Mouse (Mus musculus) hindbrain, embryonic 13.5 days (tissue): ENCODE measurements around the gene Gtf3c2. TPM values are rescaled to one million over a fixed set of nuclear protein-coding genes. Genes with fewer than 3 reads are reported as not detected.

Experiments
- ATAC-seq: fragments of 200-750 bp; cut with Nextera tagmentation; 2 replicates; pipeline ENCODE4 v1.8.0; 2017; ENCODE audit warnings: moderate TSS enrichment; ENCODE audit not compliant: low FRiP score
- H3K27ac ChIP-seq: fragments of 300-500 bp; sonication (generic); 2 replicates; pipeline ENCODE4 v1.5.1; 2015; ENCODE audit warnings: inconsistent platforms, mild to moderate bottlenecking, moderate library complexity
- H3K27me3 ChIP-seq: fragments of 300-500 bp; sonication (generic); 2 replicates; pipeline ENCODE4 v1.6.1; 2015; ENCODE audit warnings: mild to moderate bottlenecking, inconsistent platforms
- H3K36me3 ChIP-seq: fragments of 300-500 bp; sonication (generic); 2 replicates; pipeline ENCODE4 v1.6.1; 2015; ENCODE audit warnings: mild to moderate bottlenecking, inconsistent platforms
- H3K4me1 ChIP-seq: fragments of 300-500 bp; sonication (generic); replicated peaks from 2 replicates; pipeline ENCODE4 v1.6.1; 2015; ENCODE audit warnings: inconsistent platforms
- H3K4me2 ChIP-seq: fragments of 300-500 bp; sonication (generic); 2 replicates; pipeline ENCODE4 v1.6.1; 2015; ENCODE audit warnings: inconsistent platforms, mild to moderate bottlenecking, moderate library complexity
- H3K4me3 ChIP-seq: fragments of 300-500 bp; sonication (generic); 2 replicates; pipeline ENCODE4 v1.5.1; 2015; ENCODE audit warnings: mild to moderate bottlenecking, inconsistent platforms
- H3K9ac ChIP-seq: fragments of 300-500 bp; sonication (generic); 2 replicates; pipeline ENCODE4 v1.6.1; 2015; ENCODE audit warnings: mild to moderate bottlenecking, inconsistent platforms
- H3K9me3 ChIP-seq: fragments of 300-500 bp; sonication (generic); 2 replicates; pipeline ENCODE4 v1.6.1; 2016; ENCODE audit warnings: inconsistent platforms
- WGBS: fragments of 180-500 bp; shearing (Covaris S2); methylation state at CpG from one replicate; pipeline ENCODE4 v1.1.7; 2015; 5-methylcytosine and 5-hydroxymethylcytosine counted together
- polyA plus RNA-seq: library from polyadenylated mRNA; unstranded; fragments of >200 nt; fragmentation: Nextera tagmentation; extraction: Ambion mirVana; gene quantifications from 2 replicates; pipeline ENCODE4 v1.2.1, GENCODE M21; 2015

Gtf3c2 gene
- polyA plus RNA-seq, 1 experiment from 2014 or later, result 67.5 TPM

- 46% methylated on average over 2 of the region's 2 CpGs for WGBS
- Histone ChIP-seq H3K27ac (no peak overlapping the region), H3K4me3 (no peak overlapping the region), H3K27me3 (no peaks in the 10 kb centered on the region), H3K9me3 (no peaks in the 10 kb centered on the region), H3K4me1 (no peaks in the 10 kb centered on the region), H3K9ac (no peak overlapping the region), H3K36me3 (no peaks in the 10 kb centered on the region), H3K4me2 (no peak overlapping the region)
- ATAC-seq, result no peak
Measured at GRCm38 (mm10) chr5:31123481-31123880, 56.5 kb downstream of the Gtf3c2 start.

GRCm38 (mm10) chr5:31121111-31121510 lies 58.8 kb downstream of the Gtf3c2 start:
- Histone ChIP-seq H3K36me3 (no peaks in the 10 kb centered on the region), H3K4me2 (no peak overlapping the region), H3K27me3 (peaks cover 9% of the 10 kb centered on the region), H3K4me1 (no peaks in the 10 kb centered on the region), H3K27ac (no peak overlapping the region), H3K9me3 (no peaks in the 10 kb centered on the region), H3K9ac (no peak overlapping the region), H3K4me3 (no peak overlapping the region)
- WGBS, result 85% methylated on average over 8 of the region's 8 CpGs
- no peak for ATAC-seq

GRCm38 (mm10) chr5:31116912-31117311 lies 63.0 kb downstream of the Gtf3c2 start:
- Histone ChIP-seq H3K36me3 (no peaks in the 10 kb centered on the region), H3K4me2 (no peak overlapping the region), H3K4me1 (no peaks in the 10 kb centered on the region), H3K9ac (no peak overlapping the region), H3K4me3 (no peak overlapping the region), H3K27me3 (peaks cover 14% of the 10 kb centered on the region), H3K9me3 (no peaks in the 10 kb centered on the region), H3K27ac (no peak overlapping the region)
- WGBS, result 37% methylated on average over 10 of the region's 10 CpGs
- no peak for ATAC-seq

GRCm38 (mm10) chr5:31116354-31116753 lies 63.6 kb downstream of the Gtf3c2 start, which contains the start of gene Trim54:
Trim54 (plus strand) TSS chr5:31116712.
- Histone ChIP-seq H3K9ac (no peak within 1 kb of the TSS), H3K27me3 (peaks cover 14% of the 10 kb centered on the region), H3K9me3 (no peaks in the 10 kb centered on the region), H3K4me1 (no peaks in the 10 kb centered on the region), H3K27ac (no peak within 1 kb of the TSS), H3K4me2 (no peak within 1 kb of the TSS), H3K4me3 (no peak within 1 kb of the TSS), H3K36me3 (no peaks in the 10 kb centered on the region)
- no peak for ATAC-seq
- 49% methylated on average over 3 of the region's 3 CpGs for WGBS

GRCm38 (mm10) chr5:31110781-31111180 lies 69.2 kb downstream of the Gtf3c2 start:
- H3K9me3 ChIP-seq, result no peaks in the 10 kb centered on the region
- ATAC-seq, result no peak
- H3K27me3 ChIP-seq, result peaks cover 4% of the 10 kb centered on the region; the same call in 1 of the 2 replicates
- 40% methylated on average over 7 of the region's 7 CpGs for whole genome bisulfite sequencing
- H3K36me3 ChIP-seq, result no peaks in the 10 kb centered on the region
- no peaks in the 10 kb centered on the region for H3K4me1 ChIP-seq
- no peak overlapping the region for H3K9ac ChIP-seq
- H3K27ac ChIP-seq, result no peak overlapping the region
- H3K4me2 ChIP-seq, result no peak overlapping the region
- no peak overlapping the region for H3K4me3 ChIP-seq

- H3K36me3 ChIP-seq, result no peaks in the 10 kb centered on the region
- peaks cover 9% of the 10 kb centered on the region for H3K27me3 ChIP-seq
- no peaks in the 10 kb centered on the region for H3K4me1 ChIP-seq
- 94% methylated on average over 18 of the region's 18 CpGs for WGBS
- H3K4me2 ChIP-seq, result no peak within 1 kb of the TSS
- H3K27ac ChIP-seq, result no peak within 1 kb of the TSS
- no peak within 1 kb of the TSS for H3K4me3 ChIP-seq
- no peak within 1 kb of the TSS for H3K9ac ChIP-seq
- ATAC-seq, result no peak
- no peaks in the 10 kb centered on the region for H3K9me3 ChIP-seq
Measured at GRCm38 (mm10) chr5:31108000-31108490, 71.9 kb downstream of the Gtf3c2 start, which contains the start of gene Slc30a3. Slc30a3 (minus strand) TSS chr5:31108237.

Other genes starting within 250 kb of the Gtf3c2 start
- gene Cgref1, start 234.6 kb downstream of the Gtf3c2 start, polyA plus RNA-seq, result 30.3 and 34.1 TPM in 2 replicates
- 110 and 112 TPM in 2 replicates for gene Preb, start 219.8 kb downstream of the Gtf3c2 start, polyA plus RNA-seq
- gene Tcf23, start 211.5 kb downstream of the Gtf3c2 start, polyA plus RNA-seq, result 0.04 TPM in 1 of 2 replicates, not detected in the other
- gene Atraid, start 131.8 kb downstream of the Gtf3c2 start, polyA plus RNA-seq, result 165 and 184 TPM in 2 replicates
- gene Slc5a6, start 131.2 kb downstream of the Gtf3c2 start, polyA plus RNA-seq, result 18.1 and 20.3 TPM in 2 replicates
- gene Cad, start 125.4 kb downstream of the Gtf3c2 start, polyA plus RNA-seq, result 13.7 and 14.7 TPM in 2 replicates
- not detected in 2 replicates for gene Dnajc5g, start 73.9 kb downstream of the Gtf3c2 start, polyA plus RNA-seq
- gene Slc30a3, start 71.9 kb downstream of the Gtf3c2 start, polyA plus RNA-seq, result 30.5 and 35.0 TPM in 2 replicates
- 0.16 TPM in 1 of 2 replicates, not detected in the other for gene Trim54, start 63.4 kb downstream of the Gtf3c2 start, polyA plus RNA-seq
- gene Ucn, start 41.3 kb downstream of the Gtf3c2 start, polyA plus RNA-seq, result not detected in 2 replicates
- gene Mpv17, start 25.9 kb downstream of the Gtf3c2 start, polyA plus RNA-seq, result 54.2 and 58.2 TPM in 2 replicates
- 0.78 and 1.8 TPM in 2 replicates for gene Gm29609, start 233 bp downstream of the Gtf3c2 start, polyA plus RNA-seq
- gene Snx17, start 13.1 kb upstream of the Gtf3c2 start, polyA plus RNA-seq, result 126 TPM in 2 replicates
- gene Eif2b4, start 13.3 kb upstream of the Gtf3c2 start, polyA plus RNA-seq, result 77.0 and 77.9 TPM in 2 replicates
- 13.8 and 15.7 TPM in 2 replicates for gene Zfp513, start 22.2 kb upstream of the Gtf3c2 start, polyA plus RNA-seq
- 168 and 173 TPM in 2 replicates for gene Ppm1g, start 40.5 kb upstream of the Gtf3c2 start, polyA plus RNA-seq
- 150 and 161 TPM in 2 replicates for gene Nrbp1, start 60.7 kb upstream of the Gtf3c2 start, polyA plus RNA-seq
- 0.65 TPM in 1 of 2 replicates, not detected in the other for gene Gm9970, start 61.1 kb upstream of the Gtf3c2 start, polyA plus RNA-seq
- gene Krtcap3, start 71.5 kb upstream of the Gtf3c2 start, polyA plus RNA-seq, result 2.7 and 3.2 TPM in 2 replicates
- 33.3 and 34.6 TPM in 2 replicates for gene Ift172, start 111.0 kb upstream of the Gtf3c2 start, polyA plus RNA-seq
- gene Fndc4, start 115.9 kb upstream of the Gtf3c2 start, polyA plus RNA-seq, result 67.4 and 79.7 TPM in 2 replicates
- gene Gckr, start 117.3 kb upstream of the Gtf3c2 start, polyA plus RNA-seq, result 0.17 and 0.48 TPM in 2 replicates